Mouse (Mus musculus) ES-E14 (cell line): ENCODE results near the gene Cenpf.

Experiments
- CHD2 ChIP-seq: IDR thresholded peaks from 2 replicates; pipeline ENCODE4 v1.6.1; 2014; ENCODE audit warnings: mild to moderate bottlenecking, low read depth, low read length, inconsistent platforms
- HCFC1 ChIP-seq: IDR thresholded peaks from 2 replicates; pipeline ENCODE4 v1.6.1; 2012; ENCODE audit warnings: low read length, inconsistent platforms, borderline replicate concordance; ENCODE audit not compliant: insufficient read depth
- MAFK ChIP-seq: IDR thresholded peaks from 2 replicates; pipeline ENCODE4 v1.6.1; 2014; ENCODE audit warnings: mild to moderate bottlenecking, low read depth, low read length, inconsistent platforms; ENCODE audit not compliant: insufficient read depth
- ZC3H11A ChIP-seq: IDR thresholded peaks from 2 replicates; pipeline ENCODE4 v1.6.1; 2012; ENCODE audit warnings: low read depth, mild to moderate bottlenecking, inconsistent platforms, low read length, borderline replicate concordance
- ZNF384 ChIP-seq: IDR thresholded peaks from 2 replicates; pipeline ENCODE4 v1.6.1; 2012; ENCODE audit warnings: low read depth, low read length, inconsistent platforms

GRCm38 (mm10) chr1:189617381-189617780 lies 70.5 kb downstream of the Cenpf start:
- TF ChIP-seq HCFC1 (no peak), CHD2 (no peak), MAFK (no peak), ZC3H11A (no peak), ZNF384 (no peak)
